Mouse (Mus musculus): Measurements from ENCODE around the gene Fndc3a.

DNA sequence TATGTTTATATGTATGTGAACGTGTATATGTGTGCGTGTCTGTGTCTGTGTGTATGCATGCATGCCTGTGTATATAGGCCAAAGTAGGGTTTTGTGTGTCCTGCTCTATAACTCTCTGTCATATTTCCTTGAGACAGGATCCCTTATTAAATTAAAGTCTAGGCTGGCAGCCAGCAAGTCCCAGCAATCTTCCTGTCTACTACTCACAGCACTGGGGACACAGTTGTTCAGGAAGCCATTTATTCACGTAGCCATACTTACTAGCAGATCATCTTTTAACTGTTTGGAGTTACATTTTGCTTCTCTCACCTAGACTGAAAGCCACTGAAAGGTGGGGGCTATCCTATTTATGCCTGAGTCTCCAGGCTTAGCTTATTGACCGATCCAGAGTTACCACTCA lies 29.0 kb upstream of the Fndc3a start:
- no peak for TF ChIP-seq CTCF (IDR thresholded peaks at IDR 0.05; ENCODE audit: low read depth, low read length)
- no peak for TF ChIP-seq POLR2A (IDR thresholded peaks at IDR 0.05; ENCODE audit: extremely low read depth, insufficient read depth, low read length)
